Mouse (Mus musculus): ENCODE measurements around the gene Adamts2. TPM values are rescaled to one million over a fixed set of nuclear protein-coding genes. Genes with fewer than 3 reads are reported as not detected.

The Adamts2 gene
- 2.6 and 3.0 TPM in 2 replicates for polyA plus RNA-seq (2011; ENCODE audit: insufficient read depth, insufficient read length, low replicate concordance, missing spikeins)

DNA sequence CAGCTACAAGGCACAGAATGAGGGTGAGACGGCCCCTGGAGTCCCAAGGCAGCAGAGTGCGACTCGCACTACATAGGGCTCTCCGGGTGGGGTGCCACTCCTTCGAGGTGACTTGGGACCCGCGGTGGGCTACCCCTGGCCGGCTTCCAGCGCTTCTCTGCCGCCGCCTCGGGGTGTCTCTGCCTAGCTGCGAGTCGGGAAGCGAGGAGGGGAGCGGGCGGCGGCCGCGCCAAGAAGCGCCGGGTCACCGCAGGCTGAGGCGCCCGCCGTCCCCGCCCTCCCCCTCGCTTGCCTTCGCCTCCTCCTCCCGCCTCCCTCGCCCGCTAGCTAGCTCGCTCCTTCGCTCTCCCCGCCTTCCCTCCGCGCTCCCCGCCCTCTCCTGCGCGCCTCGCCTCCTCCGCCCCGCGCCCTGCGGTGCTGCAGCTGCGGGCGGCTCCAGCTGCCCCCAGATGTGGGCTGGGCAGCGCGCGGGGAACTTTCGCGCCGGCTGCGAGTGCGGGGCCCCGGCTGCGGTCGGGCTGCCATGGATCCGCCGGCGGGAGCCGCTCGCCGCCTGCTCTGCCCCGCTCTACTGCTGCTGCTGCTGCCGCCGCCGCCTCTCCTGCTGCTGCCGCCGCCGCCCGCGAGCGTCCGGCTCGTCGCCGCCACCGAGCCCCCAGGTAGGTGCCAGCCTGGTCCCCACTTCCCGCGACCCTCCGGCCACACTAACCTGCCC, at the start of gene Adamts2:
Adamts2 (plus strand) TSS at position 444 of the 715 bp plus-strand sequence.
- under 1% methylated on average over 78 of the region's 82 CpGs for WGBS
- TF ChIP-seq CTCF (IDR thresholded peaks at IDR 0.05; ENCODE audit: control insufficient read depth, insufficient read depth, low read length) (no peak), POLR2A (IDR thresholded peaks at IDR 0.05; ENCODE audit: borderline replicate concordance, control insufficient read depth, low read depth, low read length) (no peak)
- no peaks in the 10 kb centered on the region for H3K4me1 ChIP-seq (ENCODE audit: control insufficient read depth, insufficient read depth, low read length)
- H3K4me3 ChIP-seq (replicated peaks; ENCODE audit: control insufficient read depth, low read depth, low read length), result no peak within 1 kb of the TSS
- H3K27ac ChIP-seq (ENCODE audit: control insufficient read depth, insufficient read depth, low read depth, low read length, poor library complexity), result no peak within 1 kb of the TSS; the same call in 1 of the 2 replicates

DNA sequence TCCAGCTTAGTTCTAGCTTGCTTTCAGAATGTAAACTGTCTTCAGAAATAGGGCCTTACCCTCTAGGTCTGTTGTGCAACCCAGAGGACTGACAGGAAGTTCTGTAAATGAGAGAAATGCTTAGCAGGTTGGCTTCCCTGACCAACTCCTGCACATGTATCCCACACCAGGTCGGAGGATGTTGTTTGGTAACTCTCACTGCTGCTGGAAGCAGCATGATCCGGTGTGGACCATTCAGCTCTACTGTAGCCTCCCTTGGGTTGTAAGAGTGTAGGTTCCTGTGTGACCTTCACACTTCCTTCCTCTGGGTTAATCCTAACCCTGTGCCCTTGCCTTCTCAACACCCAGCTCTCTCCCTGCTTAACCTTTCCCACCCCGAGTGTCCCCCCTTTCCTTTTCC, 44.8 kb upstream of the Adamts2 start:
- Histone ChIP-seq H3K27ac (ENCODE audit: control insufficient read depth, insufficient read depth, low read depth, low read length, poor library complexity) (peak overlapping the region; percentile 68; the same call in 1 of the 2 replicates), H3K4me1 (ENCODE audit: control insufficient read depth, insufficient read depth, low read length) (no peaks in the 10 kb centered on the region), H3K4me3 (replicated peaks; ENCODE audit: control insufficient read depth, low read depth, low read length) (no peak overlapping the region)
- WGBS, result 53% methylated on average over 3 of the region's 3 CpGs
- TF ChIP-seq CTCF (IDR thresholded peaks at IDR 0.05; ENCODE audit: control insufficient read depth, insufficient read depth, low read length), result no peak
- TF ChIP-seq POLR2A (IDR thresholded peaks at IDR 0.05; ENCODE audit: borderline replicate concordance, control insufficient read depth, low read depth, low read length), result no peak

DNA sequence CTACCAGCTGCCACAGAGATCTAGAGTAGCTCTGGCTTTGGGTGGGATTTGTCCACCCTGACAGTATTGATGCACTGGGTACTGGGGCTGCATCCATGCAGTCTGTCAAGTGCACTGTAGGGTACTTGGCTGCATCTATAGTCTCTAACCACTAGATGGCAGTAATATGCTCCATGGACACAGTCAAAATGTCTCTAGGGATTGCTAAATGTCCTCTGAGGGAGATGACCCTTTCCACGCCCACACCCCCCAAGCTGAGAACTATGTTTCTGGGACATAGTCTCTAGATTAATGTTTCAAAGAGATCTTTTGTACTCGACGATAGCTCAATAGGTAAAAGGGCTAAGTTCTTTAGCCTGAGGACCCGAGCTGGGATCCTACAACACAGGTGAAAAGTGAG, 42.8 kb upstream of the Adamts2 start:
- TF ChIP-seq POLR2A (IDR thresholded peaks at IDR 0.05; ENCODE audit: borderline replicate concordance, control insufficient read depth, low read depth, low read length) (no peak), CTCF (IDR thresholded peaks at IDR 0.05; ENCODE audit: control insufficient read depth, insufficient read depth, low read length) (peak; percentile 39)
- no peak overlapping the region for H3K27ac ChIP-seq (ENCODE audit: control insufficient read depth, insufficient read depth, low read depth, low read length, poor library complexity)
- WGBS, result 33% methylated on average over 4 of the region's 4 CpGs
- H3K4me3 ChIP-seq (replicated peaks; ENCODE audit: control insufficient read depth, low read depth, low read length), result no peak overlapping the region
- no peaks in the 10 kb centered on the region for H3K4me1 ChIP-seq (ENCODE audit: control insufficient read depth, insufficient read depth, low read length)

DNA sequence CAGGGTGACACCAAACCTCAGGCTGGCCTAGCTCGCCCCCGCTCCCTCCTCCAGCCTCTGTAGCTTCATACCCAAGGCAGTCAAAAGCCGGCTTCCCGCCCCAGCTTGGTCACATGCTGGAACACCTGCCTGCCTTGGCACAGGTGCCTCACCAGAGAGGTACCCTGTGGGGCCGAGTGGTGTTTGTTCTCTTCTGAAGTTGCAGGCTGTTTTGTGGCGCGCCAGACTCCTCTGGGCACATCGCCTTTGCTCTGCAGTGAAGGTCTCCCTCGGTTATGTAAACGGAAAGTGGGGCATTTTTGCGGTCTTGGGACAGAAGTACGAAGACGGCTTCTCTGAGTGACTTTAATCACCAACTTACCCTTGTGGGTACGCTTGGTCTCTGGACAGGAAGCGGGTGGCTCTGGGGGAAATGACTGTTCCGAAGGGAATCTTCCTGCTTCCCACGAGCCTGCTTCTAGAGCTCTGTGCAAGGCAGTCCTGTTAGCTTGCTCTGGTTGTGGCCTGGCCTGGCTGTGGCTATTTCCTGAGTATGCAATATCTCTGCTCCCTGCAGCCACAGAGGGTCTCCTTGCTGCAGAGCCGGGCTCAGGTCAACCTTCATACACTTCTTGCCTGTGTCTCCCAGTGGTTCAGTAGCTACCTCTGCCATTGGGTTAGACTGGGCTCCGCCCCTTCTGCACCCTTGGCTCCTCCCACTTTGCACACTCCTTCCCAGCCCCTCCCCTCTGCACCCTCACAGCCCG, 36.2 kb upstream of the Adamts2 start:
- Histone ChIP-seq H3K4me1 (ENCODE audit: control insufficient read depth, insufficient read depth, low read length) (peaks cover 2% of the 10 kb centered on the region; the same call in 1 of the 2 replicates), H3K27ac (ENCODE audit: control insufficient read depth, insufficient read depth, low read depth, low read length, poor library complexity) (no peak overlapping the region), H3K4me3 (replicated peaks; ENCODE audit: control insufficient read depth, low read depth, low read length) (no peak overlapping the region)
- WGBS, result 1% methylated on average over 20 of the region's 20 CpGs
- TF ChIP-seq CTCF (IDR thresholded peaks at IDR 0.05; ENCODE audit: control insufficient read depth, insufficient read depth, low read length) (no peak), POLR2A (IDR thresholded peaks at IDR 0.05; ENCODE audit: borderline replicate concordance, control insufficient read depth, low read depth, low read length) (no peak)

DNA sequence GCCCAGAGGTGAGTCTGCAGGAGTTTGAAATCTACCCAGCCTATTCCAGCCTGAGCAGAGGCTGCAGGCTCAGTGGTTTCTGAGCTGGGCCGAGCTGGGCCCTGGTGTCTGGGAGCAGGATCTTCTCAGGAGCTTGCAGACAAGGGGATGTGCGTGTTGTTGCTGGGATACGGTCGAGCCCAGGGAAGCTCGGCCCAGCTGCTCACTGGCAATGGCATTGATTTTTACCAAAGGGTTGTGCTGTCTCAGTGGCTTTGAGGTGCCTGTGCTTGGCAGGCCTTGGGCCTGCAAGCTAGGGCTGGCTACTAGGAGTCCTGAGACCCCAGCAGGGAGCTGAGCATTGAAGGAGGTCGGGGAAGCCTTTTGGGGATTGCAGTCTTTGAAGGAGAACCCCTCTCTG, 30.4 kb upstream of the Adamts2 start:
- TF ChIP-seq CTCF (IDR thresholded peaks at IDR 0.05; ENCODE audit: control insufficient read depth, insufficient read depth, low read length) (no peak), POLR2A (IDR thresholded peaks at IDR 0.05; ENCODE audit: borderline replicate concordance, control insufficient read depth, low read depth, low read length) (no peak)
- Histone ChIP-seq H3K27ac (ENCODE audit: control insufficient read depth, insufficient read depth, low read depth, low read length, poor library complexity) (no peak overlapping the region), H3K4me3 (replicated peaks; ENCODE audit: control insufficient read depth, low read depth, low read length) (no peak overlapping the region), H3K4me1 (ENCODE audit: control insufficient read depth, insufficient read depth, low read length) (no peaks in the 10 kb centered on the region)
- 79% methylated on average over 6 of the region's 6 CpGs for WGBS

DNA sequence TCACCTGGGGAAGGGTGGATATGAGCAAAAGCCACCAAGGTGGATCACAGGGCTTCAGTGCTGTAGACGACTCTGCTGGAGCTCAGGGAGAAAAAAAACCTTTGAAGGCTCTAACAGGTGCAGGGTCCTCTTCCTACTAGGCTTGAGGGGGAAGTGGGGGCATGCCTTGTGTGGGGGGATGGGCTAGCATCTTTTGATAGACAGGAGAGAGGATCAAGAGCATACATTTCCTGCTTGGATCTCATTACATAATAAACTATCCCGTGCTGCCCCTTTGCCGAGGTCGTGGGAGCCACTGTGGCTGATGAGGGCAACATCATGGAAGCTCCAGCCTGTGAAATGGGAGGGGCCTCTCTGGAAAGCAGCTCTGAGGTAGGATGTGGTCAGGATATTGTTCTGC, 25.4 kb upstream of the Adamts2 start:
- TF ChIP-seq CTCF (IDR thresholded peaks at IDR 0.05; ENCODE audit: control insufficient read depth, insufficient read depth, low read length), result no peak
- no peak for TF ChIP-seq POLR2A (IDR thresholded peaks at IDR 0.05; ENCODE audit: borderline replicate concordance, control insufficient read depth, low read depth, low read length)
- Histone ChIP-seq H3K27ac (ENCODE audit: control insufficient read depth, insufficient read depth, low read depth, low read length, poor library complexity) (no peak overlapping the region), H3K4me3 (replicated peaks; ENCODE audit: control insufficient read depth, low read depth, low read length) (no peak overlapping the region), H3K4me1 (ENCODE audit: control insufficient read depth, insufficient read depth, low read length) (no peaks in the 10 kb centered on the region)
- WGBS, result 9% methylated on average over 4 of the region's 4 CpGs

DNA sequence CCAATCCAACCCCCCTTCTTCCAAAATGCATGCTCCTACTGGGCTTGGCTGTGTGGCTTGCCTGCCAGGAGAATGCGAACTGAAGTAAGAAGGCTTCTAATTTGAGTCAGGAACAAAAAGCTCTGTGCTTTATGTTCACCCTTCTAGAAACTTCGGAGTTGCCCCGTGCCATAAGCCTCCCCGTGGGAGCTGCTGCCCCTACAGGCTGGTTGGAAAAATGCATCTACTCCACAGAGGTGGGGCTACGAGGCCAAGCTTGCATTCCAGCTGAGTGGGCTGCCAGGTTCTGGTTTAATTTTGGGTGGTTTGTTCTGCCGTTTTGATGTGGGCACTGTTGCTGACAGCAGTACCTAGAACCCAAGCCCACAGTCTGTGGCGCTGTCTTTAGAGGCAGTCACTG, 14.9 kb upstream of the Adamts2 start:
- H3K4me1 ChIP-seq (ENCODE audit: control insufficient read depth, insufficient read depth, low read length), result no peaks in the 10 kb centered on the region
- 31% methylated on average over 7 of the region's 7 CpGs for WGBS
- no peak overlapping the region for H3K4me3 ChIP-seq (replicated peaks; ENCODE audit: control insufficient read depth, low read depth, low read length)
- no peak overlapping the region for H3K27ac ChIP-seq (ENCODE audit: control insufficient read depth, insufficient read depth, low read depth, low read length, poor library complexity)
- TF ChIP-seq POLR2A (IDR thresholded peaks at IDR 0.05; ENCODE audit: borderline replicate concordance, control insufficient read depth, low read depth, low read length) (no peak), CTCF (IDR thresholded peaks at IDR 0.05; ENCODE audit: control insufficient read depth, insufficient read depth, low read length) (peak; percentile 64)

DNA sequence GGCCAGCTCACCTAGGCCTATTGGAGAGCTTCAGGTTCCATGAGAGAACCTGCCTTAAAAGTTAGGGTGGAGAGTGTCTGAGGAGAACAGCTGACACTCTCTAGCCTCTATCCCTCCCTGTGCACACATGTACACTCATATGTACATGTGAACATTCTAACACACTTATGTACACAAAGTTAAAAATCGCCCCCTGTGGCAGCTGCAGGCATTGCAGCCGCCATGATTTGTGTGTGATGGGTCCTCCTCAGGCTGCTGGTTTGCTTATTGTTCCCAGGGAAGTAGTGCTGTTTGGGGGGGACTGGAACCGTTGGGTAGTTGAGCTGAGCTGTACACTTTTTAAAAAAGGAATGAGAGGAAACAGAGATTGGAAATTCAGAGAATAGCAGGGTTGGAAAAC, 14.1 kb upstream of the Adamts2 start:
- WGBS, result 6% methylated on average over 3 of the region's 3 CpGs
- TF ChIP-seq POLR2A (IDR thresholded peaks at IDR 0.05; ENCODE audit: borderline replicate concordance, control insufficient read depth, low read depth, low read length) (no peak), CTCF (IDR thresholded peaks at IDR 0.05; ENCODE audit: control insufficient read depth, insufficient read depth, low read length) (peak; percentile 53)
- H3K4me3 ChIP-seq (replicated peaks; ENCODE audit: control insufficient read depth, low read depth, low read length), result no peak overlapping the region

More for the DNA sequence above, 14.1 kb upstream of the Adamts2 start:
- Histone ChIP-seq H3K4me1 (ENCODE audit: control insufficient read depth, insufficient read depth, low read length) (no peaks in the 10 kb centered on the region), H3K27ac (ENCODE audit: control insufficient read depth, insufficient read depth, low read depth, low read length, poor library complexity) (no peak overlapping the region)

Measured in bone marrow, adult 2 months (tissue).